Mouse (Mus musculus) spleen, adult 2 months (tissue): Measurements from ENCODE around the gene Actb. TPM values are rescaled to one million over a fixed set of nuclear protein-coding genes. Genes with fewer than 3 reads are reported as not detected.

ENCODE experiments used
- DNase-seq, 2 experiments: peaks; one replicate each; pipeline versions ENCODE4 v3.0.0 to v3.0.0-alpha.2; 2012 to 2021; ENCODE audit warnings: low spot score in 2 of 2, low read depth in 1 of 2
- H3K27ac ChIP-seq: fragments of 200-500 bp; 2 replicates; pipeline ENCODE4 v1.5.1; 2012; ENCODE audit warnings: low read length, inconsistent platforms; ENCODE audit not compliant: insufficient read depth
- H3K27me3 ChIP-seq: fragments of 200-500 bp; 2 replicates; pipeline ENCODE4 v1.6.1; 2012; ENCODE audit warnings: mild to moderate bottlenecking, moderate library complexity, low read length, inconsistent platforms; ENCODE audit not compliant: control insufficient read depth, insufficient read depth
- H3K36me3 ChIP-seq: fragments of 200-500 bp; 2 replicates; pipeline ENCODE4 v1.6.1; 2012; ENCODE audit warnings: mild to moderate bottlenecking, low read length, inconsistent platforms; ENCODE audit not compliant: control insufficient read depth, insufficient read depth
- H3K4me1 ChIP-seq: fragments of 200-500 bp; 2 replicates; pipeline ENCODE4 v1.6.1; 2011; ENCODE audit warnings: inconsistent platforms; ENCODE audit not compliant: control insufficient read depth, insufficient read depth, insufficient read length
- H3K4me3 ChIP-seq: fragments of 200-500 bp; 2 replicates; pipeline ENCODE4 v1.5.1; 2011; ENCODE audit warnings: mild to moderate bottlenecking, inconsistent platforms; ENCODE audit not compliant: insufficient read depth, insufficient read length; ENCODE audit errors: extremely low read depth
- CTCF ChIP-seq: fragments of 200-500 bp; IDR thresholded peaks from 2 replicates; pipeline ENCODE4 v1.5.1; 2011; ENCODE audit warnings: mild to moderate bottlenecking, inconsistent platforms; ENCODE audit not compliant: insufficient read depth, insufficient read length, insufficient replicate concordance; ENCODE audit errors: extremely low read depth
- POLR2A ChIP-seq: fragments of 200-500 bp; IDR thresholded peaks from 2 replicates; pipeline ENCODE4 v1.6.1; 2011; ENCODE audit warnings: low read depth, low read length, inconsistent platforms
- WGBS: fragments of 180-500 bp; shearing (Covaris S2); methylation state at CpG from one replicate; pipeline ENCODE4 v1.1.7; 2018; 5-methylcytosine and 5-hydroxymethylcytosine counted together
- polyA plus RNA-seq: library from polyadenylated mRNA; depleted of rRNA; stranded (reverse); fragments of >200 nt; gene quantifications from 2 replicates; pipeline ENCODE4 v1.2.3, GENCODE M21; 2012

Gene Actb
- polyA plus RNA-seq, 1 experiment = 6,692 TPM

DNA sequence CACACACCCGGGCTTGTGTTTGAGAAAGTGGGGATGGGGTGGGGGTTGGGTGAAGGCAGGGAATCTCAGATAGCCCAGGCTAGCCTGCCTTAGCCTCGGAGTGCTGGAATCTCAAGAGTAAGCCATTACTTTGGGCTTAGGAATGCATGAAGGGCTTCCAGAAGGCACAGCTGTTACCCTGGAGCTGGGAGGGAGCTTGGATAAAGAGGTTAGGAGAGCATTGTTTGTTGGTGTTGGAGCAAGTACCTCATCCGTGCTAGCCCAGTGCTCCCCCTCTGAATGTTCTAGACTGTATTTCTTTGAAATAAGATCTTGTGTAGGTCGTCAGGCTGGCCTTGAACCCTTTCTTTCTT is 22.8 kb upstream of the Actb start:
- DNase-seq = no peak
- H3K36me3 ChIP-seq = no peaks in the 10 kb centered on the region
- H3K4me3 ChIP-seq = peak overlapping the region; percentile 68
- H3K27ac ChIP-seq = peak overlapping the region; percentile 98
- H3K27me3 ChIP-seq = no peaks in the 10 kb centered on the region
- peaks cover 31% of the 10 kb centered on the region; the same call in 1 of the 2 replicates for H3K4me1 ChIP-seq
- TF ChIP-seq CTCF (no peak), POLR2A (no peak)
- WGBS = 5% methylated on average over 4 of the region's 4 CpGs

DNA sequence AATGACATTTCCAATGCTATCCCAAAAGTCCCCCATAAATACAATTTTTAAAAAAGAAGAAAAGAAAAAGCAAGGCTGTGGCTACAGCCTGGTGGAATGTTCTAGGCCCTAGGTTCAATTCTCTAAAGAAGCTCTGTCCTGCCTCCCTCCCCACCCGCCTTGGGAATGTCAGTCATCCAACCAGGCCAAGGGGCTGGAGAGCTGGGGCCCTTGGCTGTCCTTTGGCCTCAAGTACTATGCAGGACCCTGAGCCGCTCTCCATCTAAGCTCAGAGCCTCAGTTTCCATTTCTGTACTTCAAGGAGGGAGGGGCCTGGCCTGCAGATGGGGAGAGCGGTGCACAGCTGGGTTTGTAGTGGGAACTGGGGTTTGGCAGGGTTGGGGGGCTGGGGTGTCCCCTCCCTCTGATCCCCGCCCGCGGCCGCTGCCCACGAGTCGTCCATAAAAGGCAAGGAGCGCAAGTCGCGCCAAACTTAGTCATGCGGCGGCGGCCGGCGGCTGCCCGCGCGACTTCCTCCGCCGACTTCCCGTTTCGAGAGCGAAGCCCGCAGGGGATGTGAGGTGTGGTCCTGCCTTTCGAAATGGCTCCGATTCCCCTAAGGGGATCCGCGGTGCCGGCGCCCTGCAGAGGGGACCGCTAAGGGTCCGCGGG is 22.3 kb upstream of the Actb start:
- 3% methylated on average over 35 of the region's 35 CpGs for WGBS
- Histone ChIP-seq H3K4me1 (peaks cover 31% of the 10 kb centered on the region; the same call in 1 of the 2 replicates), H3K27me3 (no peaks in the 10 kb centered on the region), H3K36me3 (no peaks in the 10 kb centered on the region), H3K27ac (peak overlapping the region; percentile 98), H3K4me3 (peak overlapping the region; percentile 68)
- TF ChIP-seq CTCF = no peak
- TF ChIP-seq POLR2A = peak; percentile 61; the same call in 1 of the 2 replicates
- DNase-seq = peak; percentile 52 to 91

DNA sequence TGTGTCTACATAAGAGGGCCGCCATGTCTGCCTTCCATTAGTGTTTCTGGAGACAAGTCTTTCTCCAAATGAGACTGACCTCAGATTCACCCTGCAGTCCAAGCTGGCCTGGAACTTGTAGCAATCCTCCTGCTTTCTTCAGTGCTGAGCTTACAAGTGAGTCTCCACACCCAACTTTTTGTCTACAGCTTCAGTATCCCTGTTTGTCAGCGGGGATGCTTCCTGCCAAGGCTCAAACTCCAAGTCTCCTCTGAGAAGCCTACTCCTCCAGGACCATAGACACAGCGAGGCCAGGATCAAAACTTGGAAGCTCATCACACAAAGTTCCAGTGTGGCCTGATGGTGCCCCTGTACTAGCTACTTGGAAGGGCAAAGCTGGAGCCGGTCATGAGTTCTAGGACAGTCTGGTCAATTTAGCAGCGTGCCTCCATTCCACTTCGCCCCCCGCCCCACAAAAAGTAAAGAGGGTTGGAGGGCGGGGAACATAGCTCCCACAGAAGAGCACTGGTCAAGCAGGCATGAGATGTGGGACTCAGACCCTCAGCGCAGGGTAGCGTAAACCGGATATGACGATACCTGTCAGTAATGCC is 20.9 kb upstream of the Actb start:
- no peak for TF ChIP-seq POLR2A
- no peak for TF ChIP-seq CTCF
- no peaks in the 10 kb centered on the region for H3K36me3 ChIP-seq
- DNase-seq = no peak
- WGBS = 93% methylated on average over 12 of the region's 12 CpGs
- H3K27me3 ChIP-seq = no peaks in the 10 kb centered on the region
- H3K4me3 ChIP-seq = no peak overlapping the region
- peak overlapping the region; percentile 76 for H3K27ac ChIP-seq
- peaks cover 33% of the 10 kb centered on the region; the same call in 1 of the 2 replicates for H3K4me1 ChIP-seq

DNA sequence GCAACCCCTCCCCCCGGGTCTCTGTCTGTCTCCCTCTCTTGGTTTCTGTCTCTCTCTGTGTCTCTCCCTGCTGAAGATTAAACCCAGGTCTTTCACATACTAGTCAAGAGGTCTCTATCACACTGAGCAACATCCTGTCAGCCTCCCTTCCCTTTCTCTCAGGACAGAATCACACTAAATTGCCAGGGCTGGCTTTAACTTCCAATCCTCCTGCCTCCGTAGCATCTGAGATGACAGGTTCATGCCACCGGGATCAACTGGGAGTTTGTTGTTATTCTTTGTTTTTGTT is 20.3 kb upstream of the Actb start:
- no peak overlapping the region for H3K4me3 ChIP-seq
- no peaks in the 10 kb centered on the region for H3K27me3 ChIP-seq
- TF ChIP-seq CTCF (no peak), POLR2A (no peak)
- H3K27ac ChIP-seq = peak overlapping the region; percentile 89
- H3K36me3 ChIP-seq = no peaks in the 10 kb centered on the region
- H3K4me1 ChIP-seq = peaks cover 36% of the 10 kb centered on the region; the same call in 1 of the 2 replicates
- no peak for DNase-seq
- WGBS = 49% methylated on average over 3 of the region's 3 CpGs

DNA sequence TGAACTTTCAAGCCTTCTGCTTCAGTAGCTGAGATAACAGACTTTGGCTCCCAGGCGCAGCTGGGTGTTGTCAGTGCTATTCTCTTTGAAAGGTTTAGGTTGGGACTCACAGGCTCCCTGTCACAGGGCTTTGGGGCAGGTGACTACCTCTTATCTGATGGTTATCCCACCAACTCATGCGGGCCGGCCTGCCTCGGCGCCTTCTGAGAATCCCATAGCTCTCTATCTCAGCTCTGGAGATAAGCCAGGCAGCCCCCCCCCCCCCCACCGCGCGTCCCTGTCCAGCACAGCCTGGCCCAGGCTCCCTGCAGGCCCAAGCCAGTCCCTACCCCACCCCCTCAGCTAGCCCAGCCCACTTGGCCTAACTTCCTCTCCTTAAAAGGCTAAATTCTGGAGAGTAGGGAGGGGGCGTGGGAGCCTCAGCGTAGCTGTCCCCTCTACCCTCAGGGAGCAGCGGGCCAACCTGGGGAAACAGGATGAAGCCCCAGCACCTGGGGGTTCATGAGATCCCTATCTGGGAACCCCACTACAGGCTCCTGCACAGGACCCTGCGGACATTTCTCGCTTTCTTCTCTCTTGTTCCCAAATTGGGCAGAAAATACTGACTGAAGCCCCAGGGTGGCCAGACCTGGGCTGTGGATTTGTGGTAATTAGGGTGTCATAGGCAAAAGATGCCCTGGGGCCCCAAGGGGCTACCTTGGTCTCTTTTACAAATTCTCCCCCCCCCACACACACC is 19.8 kb upstream of the Actb start:
- peak in 1 of 2 experiments; percentile 44 for DNase-seq
- WGBS = 23% methylated on average over 12 of the region's 13 CpGs
- peaks cover 39% of the 10 kb centered on the region; the same call in 1 of the 2 replicates for H3K4me1 ChIP-seq
- H3K4me3 ChIP-seq = peak overlapping the region; percentile 16; the same call in 1 of the 2 replicates
- H3K27ac ChIP-seq = peak overlapping the region; percentile 89
- no peak for TF ChIP-seq CTCF
- no peak for TF ChIP-seq POLR2A
- H3K27me3 ChIP-seq = no peaks in the 10 kb centered on the region
- H3K36me3 ChIP-seq = no peaks in the 10 kb centered on the region

DNA sequence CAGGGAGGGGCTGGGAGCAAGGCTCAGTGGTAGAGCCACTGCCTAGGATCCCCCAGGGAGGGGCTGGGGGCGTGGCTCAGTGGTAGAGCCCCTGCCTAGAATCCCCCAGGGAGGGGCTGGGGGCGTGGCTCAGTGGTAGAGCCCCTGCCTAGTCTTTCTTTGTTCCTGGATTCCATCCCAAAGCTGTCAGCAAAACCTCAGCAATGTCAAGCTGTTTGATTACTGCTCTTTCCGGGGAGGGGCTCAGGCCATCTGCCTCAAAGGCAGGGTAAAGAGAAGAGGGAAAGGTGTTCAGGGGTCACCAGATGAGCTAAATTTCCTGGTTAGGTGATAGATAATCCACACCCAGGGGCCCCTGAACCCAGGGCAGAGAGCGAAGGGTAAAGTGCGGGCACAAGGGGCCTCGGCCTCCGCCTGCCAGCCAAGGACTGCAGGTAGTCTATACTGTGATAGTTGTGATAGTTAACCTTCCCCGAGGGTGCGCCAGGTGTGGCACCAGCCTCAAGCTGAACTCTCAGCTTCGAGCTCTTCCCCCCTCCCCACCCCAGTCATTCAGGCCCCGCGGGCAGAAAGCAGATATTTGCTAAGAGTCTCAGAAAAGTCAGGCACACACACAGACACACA is 17.9 kb upstream of the Actb start:
- DNase-seq = no peak
- no peak for TF ChIP-seq CTCF
- no peak for TF ChIP-seq POLR2A
- WGBS = 82% methylated on average over 12 of the region's 12 CpGs
- Histone ChIP-seq H3K36me3 (no peaks in the 10 kb centered on the region), H3K4me3 (no peak overlapping the region), H3K27ac (no peak overlapping the region), H3K4me1 (peaks cover 43% of the 10 kb centered on the region; the same call in 1 of the 2 replicates), H3K27me3 (no peaks in the 10 kb centered on the region)
